Mouse (Mus musculus): ENCODE measurements around the gene Faf1.

DNA sequence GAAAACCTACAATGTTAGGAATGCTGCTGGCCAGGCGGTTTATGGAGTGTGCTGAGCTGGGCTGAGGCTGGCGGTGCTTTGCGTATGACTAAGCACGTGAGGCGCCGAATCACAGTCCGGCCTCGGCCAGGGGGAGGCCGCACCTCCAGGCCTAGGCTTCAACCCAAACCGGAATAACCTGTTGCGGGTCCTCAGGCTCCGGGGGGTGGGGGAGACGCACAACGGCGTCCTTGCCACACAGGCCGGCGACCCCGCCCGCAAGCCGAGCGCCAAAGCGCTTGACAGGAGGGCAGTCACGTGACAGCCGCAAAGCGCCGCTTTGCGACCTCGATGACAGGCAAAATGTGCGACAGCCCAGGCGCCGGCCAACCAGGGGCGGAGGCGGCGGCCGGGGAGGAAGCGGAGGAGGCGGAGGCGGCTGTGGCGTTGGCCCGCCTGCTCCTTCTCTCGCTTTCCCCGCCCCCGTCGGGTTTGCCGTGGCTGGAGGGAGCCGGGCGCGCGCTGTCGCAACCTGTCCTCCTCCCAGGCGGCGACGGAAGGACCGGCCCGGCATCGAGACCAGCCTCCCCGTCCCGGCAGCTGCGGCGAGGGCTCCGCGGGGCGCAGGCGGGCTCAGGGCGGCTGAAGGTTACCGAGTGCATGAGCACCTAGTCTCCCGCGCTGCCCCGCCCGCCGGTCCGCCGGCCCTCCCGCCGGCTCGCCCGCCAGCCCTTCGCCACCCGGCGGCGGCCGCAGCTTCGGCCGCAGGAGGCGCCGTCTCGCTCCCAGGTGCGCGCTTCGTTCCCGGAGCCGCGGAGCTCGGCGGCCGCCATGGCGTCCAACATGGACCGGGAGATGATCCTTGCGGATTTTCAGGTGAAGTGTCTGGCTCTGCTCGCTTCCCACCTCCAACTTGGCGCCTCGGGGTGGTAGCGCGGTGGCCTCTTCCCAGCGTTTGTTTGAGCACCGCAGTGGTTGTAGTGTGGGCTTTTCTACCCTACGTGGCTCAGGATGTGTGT, at the start of gene Faf1:
- TF ChIP-seq POLR2A (IDR thresholded peaks at IDR 0.05; ENCODE audit: borderline replicate concordance, extremely low read depth, low read depth, low read length) (peak; percentile 80), CTCF (IDR thresholded peaks at IDR 0.05; ENCODE audit: insufficient read depth, low read length) (no peak)

Data from lung, adult 2 months (tissue).